Mouse (Mus musculus): ENCODE measurements around the gene Sdr39u1.

Sdr39u1 gene

GRCm38 (mm10) chr14:55854406-55855100, 45.5 kb downstream of the Sdr39u1 start:
- DNase-seq (ENCODE audit: low spot score): no peak

GRCm38 (mm10) chr14:55853621-55854285, 46.3 kb downstream of the Sdr39u1 start, which contains the start of gene Nynrin:
TSS of gene Nynrin (plus strand) at chr14:55854010.
- DNase-seq (ENCODE audit: low spot score): peak; percentile 78

GRCm38 (mm10) chr14:55852646-55853551, 47.2 kb downstream of the Sdr39u1 start:
- no peak for DNase-seq (ENCODE audit: low spot score)

GRCm38 (mm10) chr14:55850885-55851284, 49.2 kb downstream of the Sdr39u1 start:
- no peak for DNase-seq (ENCODE audit: low spot score)
